Mouse (Mus musculus) stomach, postnatal 0 days (tissue): ENCODE data around the gene Arhgef10l.

Source experiments
- CTCF ChIP-seq: IDR thresholded peaks from 2 replicates; pipeline ENCODE4 v1.5.1; 2016; ENCODE audit warnings: antibody characterized with exemption, low read depth, mild to moderate bottlenecking, moderate library complexity
- EP300 ChIP-seq: optimal IDR thresholded peaks from 2 replicates; pipeline ENCODE3; 2016; ENCODE audit warnings: antibody characterized with exemption

DNA sequence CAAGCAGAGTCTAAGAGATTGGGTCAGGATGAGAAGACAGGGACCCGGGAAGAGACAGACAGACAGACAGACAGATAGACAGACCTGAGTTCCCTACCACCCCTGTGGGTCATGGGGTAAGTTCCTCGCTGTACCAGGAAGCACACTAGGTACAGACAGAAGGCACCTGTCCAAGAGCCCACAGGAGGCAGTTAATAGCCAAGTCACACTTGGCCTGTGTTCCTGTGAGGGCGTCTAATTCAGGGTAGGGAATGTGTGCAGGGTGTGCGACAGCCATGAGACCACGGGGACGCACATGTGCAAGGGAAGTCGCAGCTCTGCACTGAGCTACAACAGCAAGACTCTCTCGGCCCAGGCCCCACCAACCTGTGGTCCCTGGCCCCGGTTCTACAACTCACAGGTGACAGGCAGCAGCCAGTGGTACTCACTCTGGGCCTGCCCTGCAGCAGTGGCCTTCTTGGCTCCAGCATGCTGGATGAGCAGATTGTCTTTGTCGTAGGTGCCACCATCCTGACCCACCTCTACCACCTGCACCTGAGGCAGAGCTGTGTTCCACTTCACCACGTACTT is 97.8 kb downstream of the Arhgef10l start:
- TF ChIP-seq CTCF (no peak), EP300 (no peak)
